Mouse (Mus musculus): ENCODE measurements around the gene Top3a.

DNA sequence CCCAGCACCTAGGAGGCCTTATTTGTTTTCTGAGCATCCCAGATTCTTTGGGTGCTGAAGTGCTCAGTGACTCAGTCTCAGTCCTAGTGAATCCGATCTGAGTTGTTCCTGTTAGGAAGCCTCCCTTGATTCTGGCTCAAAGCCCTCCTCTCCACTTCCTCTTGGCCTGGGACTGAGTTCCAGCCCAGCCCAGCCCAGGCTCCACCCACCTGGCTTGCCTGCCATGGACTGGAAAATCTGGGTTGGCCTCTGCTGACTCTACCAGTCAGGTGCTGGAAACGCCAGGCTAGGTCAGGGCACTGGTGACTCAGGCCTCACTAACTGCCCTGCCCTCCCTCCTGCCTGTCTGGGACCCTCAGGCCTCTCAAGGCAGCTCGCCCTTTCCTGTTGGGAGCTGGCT is 69.5 kb downstream of the Top3a start:
- TF ChIP-seq GATA1 (IDR thresholded peaks at IDR 0.05; ENCODE audit: low read length) (no peak), TAL1 (IDR thresholded peaks at IDR 0.05; ENCODE audit: low read length) (no peak)
